Mouse (Mus musculus) lung, embryonic 14.5 days (tissue): Measurements from ENCODE around the gene Cd9. TPM values are rescaled to one million over a fixed set of nuclear protein-coding genes. Genes with fewer than 3 reads are reported as not detected.

Experiments used
- ATAC-seq: fragments of 200-750 bp; cut with Nextera tagmentation; 2 replicates; pipeline ENCODE4 v1.8.0; 2017; ENCODE audit warnings: mild to moderate bottlenecking, moderate TSS enrichment, moderate library complexity; ENCODE audit not compliant: insufficient read depth
- DNase-seq: peaks from one replicate; pipeline ENCODE4 v3.0.0-alpha.2; 2015
- H3K27ac ChIP-seq: fragments of 300-500 bp; sonication (generic); 2 replicates; pipeline ENCODE4 v1.5.1; 2014; ENCODE audit warnings: low read depth, mild to moderate bottlenecking, moderate library complexity
- H3K27me3 ChIP-seq: fragments of 300-500 bp; sonication (generic); 2 replicates; pipeline ENCODE4 v1.6.1; 2014; ENCODE audit warnings: low read length, control low read depth; ENCODE audit not compliant: insufficient read depth
- H3K36me3 ChIP-seq: fragments of 300-500 bp; sonication (generic); 2 replicates; pipeline ENCODE4 v1.6.1; 2014; ENCODE audit warnings: control low read depth; ENCODE audit not compliant: insufficient read depth
- H3K4me1 ChIP-seq: fragments of 300-500 bp; sonication (generic); 2 replicates; pipeline ENCODE4 v1.6.1; 2014; ENCODE audit warnings: antibody characterized with exemption, control low read depth; ENCODE audit not compliant: insufficient read depth
- H3K4me2 ChIP-seq: fragments of 300-500 bp; sonication (generic); 2 replicates; pipeline ENCODE4 v1.6.1; 2014; ENCODE audit warnings: mild to moderate bottlenecking
- H3K4me3 ChIP-seq: fragments of 300-500 bp; sonication (generic); 2 replicates; pipeline ENCODE4 v1.5.1; 2014; ENCODE audit warnings: low read depth, low read length
- H3K9ac ChIP-seq: fragments of 300-500 bp; sonication (generic); 2 replicates; pipeline ENCODE4 v1.6.1; 2014
- H3K9me3 ChIP-seq: fragments of 300-500 bp; sonication (generic); 2 replicates; pipeline ENCODE4 v1.6.1; 2016; ENCODE audit warnings: low read depth, low read length, control low read depth
- CTCF ChIP-seq: IDR thresholded peaks from 2 replicates; pipeline ENCODE4 v1.5.1; 2016; ENCODE audit warnings: antibody characterized with exemption, low read depth
- WGBS: fragments of 180-500 bp; shearing (Covaris S2); extraction: QIAGEN DNeasy Blood & Tissue Kit; methylation state at CpG from one replicate; pipeline ENCODE4 v1.1.7; 2014; 5-methylcytosine and 5-hydroxymethylcytosine counted together
- polyA plus RNA-seq: library from polyadenylated mRNA; unstranded; fragments of >200 nt; fragmentation: Nextera tagmentation; extraction: Ambion mirVana; gene quantifications from 2 replicates; pipeline ENCODE4 v1.2.1, GENCODE M21; 2014

The Cd9 gene
- polyA plus RNA-seq, 1 experiment from 2014 or later = 128 TPM

DNA sequence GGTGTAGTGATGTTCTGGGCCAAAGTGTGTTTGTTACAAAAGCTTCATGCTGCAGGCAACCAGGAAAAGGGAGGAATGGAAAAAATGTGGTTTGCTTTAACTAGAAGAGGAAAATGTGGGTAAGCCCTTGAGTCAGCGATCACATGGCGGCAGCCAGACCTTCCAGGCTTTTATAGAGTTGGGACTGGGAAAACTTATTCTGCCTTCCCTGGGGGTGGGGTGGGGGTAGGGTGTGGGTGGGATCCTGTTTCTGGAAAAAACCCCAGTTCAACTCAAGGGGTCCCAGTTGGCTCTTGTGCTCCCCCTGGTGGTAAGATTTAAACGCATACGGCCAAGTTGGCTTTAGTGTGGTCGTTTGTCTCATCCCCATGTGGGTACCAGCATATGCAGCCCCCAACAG, 3.5 kb upstream of the Cd9 start:
- DNase-seq (peak; percentile 79), ATAC-seq (no peak)
- TF ChIP-seq CTCF = peak; percentile 71
- Histone ChIP-seq H3K27ac (no peak overlapping the region), H3K9ac (no peak overlapping the region), H3K4me3 (no peak overlapping the region), H3K9me3 (no peaks in the 10 kb centered on the region), H3K27me3 (peaks cover 24% of the 10 kb centered on the region), H3K4me2 (no peak overlapping the region), H3K36me3 (no peaks in the 10 kb centered on the region), H3K4me1 (no peaks in the 10 kb centered on the region)
- WGBS = 33% methylated on average over 5 of the region's 5 CpGs

DNA sequence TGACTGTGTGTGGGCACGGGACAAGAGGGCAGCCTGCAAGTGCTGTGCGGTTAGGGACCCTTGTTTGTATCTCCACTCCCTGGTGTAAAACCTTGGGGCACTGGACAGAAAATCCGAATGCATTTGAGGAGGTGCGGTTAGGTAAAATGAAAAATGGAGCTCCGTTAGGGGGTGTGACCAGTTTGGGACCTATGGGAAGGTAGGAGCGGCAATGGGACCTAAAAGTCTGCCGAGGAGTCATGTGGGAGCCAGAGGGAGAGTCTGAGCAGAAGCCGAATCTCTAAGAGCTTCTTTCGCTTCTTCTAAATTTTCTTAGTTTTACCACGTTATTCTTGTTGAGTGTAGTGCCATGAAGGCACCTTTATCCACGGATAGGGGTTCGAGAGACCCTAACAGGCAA, 1.8 kb upstream of the Cd9 start:
- no peaks in the 10 kb centered on the region for H3K9me3 ChIP-seq
- ATAC-seq (no peak), DNase-seq (no peak)
- peaks cover 30% of the 10 kb centered on the region for H3K27me3 ChIP-seq
- no peaks in the 10 kb centered on the region for H3K4me1 ChIP-seq
- no peak overlapping the region for H3K9ac ChIP-seq
- H3K4me3 ChIP-seq = no peak overlapping the region
- no peaks in the 10 kb centered on the region for H3K36me3 ChIP-seq
- H3K27ac ChIP-seq = no peak overlapping the region
- 82% methylated on average over 12 of the region's 12 CpGs for WGBS
- TF ChIP-seq CTCF = no peak
- H3K4me2 ChIP-seq = no peak overlapping the region

DNA sequence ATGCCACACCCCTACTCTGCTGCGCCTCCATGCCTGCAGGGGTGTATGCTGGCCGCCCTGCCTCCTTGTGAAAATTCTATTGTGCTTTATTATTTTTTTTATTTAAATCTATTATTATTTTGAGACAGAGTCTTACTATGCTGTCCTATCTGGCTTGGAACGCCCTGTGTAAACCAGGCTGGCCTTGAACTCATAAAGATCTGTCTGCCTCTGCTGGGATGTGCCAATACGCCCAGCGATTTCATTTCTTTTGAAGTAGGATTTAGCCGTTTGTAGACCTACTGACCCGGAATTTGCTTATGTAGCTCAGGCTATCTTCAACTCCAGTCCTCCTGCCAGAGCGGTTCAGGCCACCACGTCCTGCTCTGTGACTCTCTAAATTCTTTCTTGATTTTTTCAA, 770 bp upstream of the Cd9 start:
- H3K9ac ChIP-seq = no peak overlapping the region
- H3K36me3 ChIP-seq = no peaks in the 10 kb centered on the region
- DNase-seq (no peak), ATAC-seq (no peak)
- H3K27me3 ChIP-seq = peaks cover 30% of the 10 kb centered on the region
- no peak overlapping the region for H3K27ac ChIP-seq
- peak overlapping the region; percentile 80; the same call in 1 of the 2 replicates for H3K4me2 ChIP-seq
- TF ChIP-seq CTCF = no peak
- H3K4me3 ChIP-seq = peak overlapping the region; percentile 64; the same call in 1 of the 2 replicates
- H3K9me3 ChIP-seq = no peaks in the 10 kb centered on the region
- WGBS = 56% methylated on average over 9 of the region's 9 CpGs
- H3K4me1 ChIP-seq = no peaks in the 10 kb centered on the region

DNA sequence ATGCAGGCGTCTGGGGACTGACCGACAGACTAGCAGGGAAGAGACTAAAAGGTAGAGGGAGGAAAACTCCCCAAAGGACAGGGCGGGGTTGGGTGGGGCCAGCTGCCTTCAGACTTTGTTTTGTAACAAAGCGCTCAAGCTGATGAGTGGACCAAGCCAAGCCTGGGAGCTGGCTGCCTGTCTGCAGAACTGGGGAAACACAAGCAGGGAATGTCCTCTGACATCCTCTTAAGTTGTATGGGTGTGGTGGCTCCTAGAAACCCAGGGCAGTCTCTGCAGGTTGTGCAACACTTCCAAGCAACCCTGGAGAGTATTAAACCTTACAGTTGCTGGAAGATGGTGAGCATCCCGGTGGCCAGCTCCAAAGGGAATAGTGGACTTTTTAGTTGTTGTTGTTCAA, 1.4 kb downstream of the Cd9 start:
- Histone ChIP-seq H3K27ac (0 out of 2 replicates have a peak overlapping the region, but pooled peaks have one; percentile 12), H3K9me3 (no peaks in the 10 kb centered on the region), H3K4me1 (no peaks in the 10 kb centered on the region), H3K4me2 (peak overlapping the region; percentile 80), H3K9ac (peak overlapping the region; percentile 62; the same call in 1 of the 2 replicates), H3K36me3 (no peaks in the 10 kb centered on the region), H3K27me3 (peaks cover 30% of the 10 kb centered on the region), H3K4me3 (peak overlapping the region; percentile 64)
- TF ChIP-seq CTCF = no peak
- WGBS = 41% methylated on average over 5 of the region's 5 CpGs
- ATAC-seq = no peak
- no peak for DNase-seq

DNA sequence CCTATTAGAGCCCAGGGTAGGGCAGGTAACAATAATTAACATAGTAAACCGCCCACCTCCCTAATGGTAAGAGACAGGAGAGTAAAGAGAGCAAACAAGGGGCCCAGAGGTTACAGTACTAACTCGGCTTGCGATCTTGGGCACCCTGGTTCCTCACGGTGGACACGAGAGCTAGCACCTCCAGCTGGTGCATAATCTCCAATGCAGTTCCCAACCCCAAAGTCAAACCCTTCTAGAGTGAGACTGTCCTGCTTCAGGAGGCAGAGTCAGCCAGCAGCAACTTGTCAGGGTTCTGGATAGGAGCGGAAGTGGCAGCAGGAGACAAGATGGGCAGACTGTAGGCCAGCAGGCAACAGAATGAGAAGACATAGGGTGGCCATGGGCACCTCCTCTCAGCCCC, 1.9 kb downstream of the Cd9 start:
- peaks cover 30% of the 10 kb centered on the region for H3K27me3 ChIP-seq

DNA sequence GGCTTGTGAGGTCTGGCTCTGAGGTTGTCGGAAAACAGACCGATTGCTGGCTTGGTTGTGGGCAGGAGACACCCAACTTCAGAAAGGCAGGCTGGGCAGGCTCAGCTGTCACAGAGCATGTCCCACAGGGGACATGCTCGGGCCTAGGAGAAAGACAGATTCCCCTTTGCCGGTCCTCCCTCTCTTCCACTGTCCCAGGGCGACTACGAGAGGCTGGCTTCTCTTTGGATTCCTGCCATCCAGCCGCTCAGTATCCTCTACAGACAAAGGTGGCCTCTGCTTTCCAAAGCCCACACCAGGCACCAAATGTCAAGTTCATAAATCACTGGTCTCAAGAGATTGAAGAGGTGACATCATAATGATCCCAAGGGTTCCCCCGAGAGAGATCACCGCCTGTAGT, 2.6 kb downstream of the Cd9 start:
- H3K4me3 ChIP-seq = no peak overlapping the region

More for the DNA sequence above, 1.9 kb downstream of the Cd9 start:
- Histone ChIP-seq H3K4me3 (no peak overlapping the region; the same call in 1 of the 2 replicates), H3K4me1 (no peaks in the 10 kb centered on the region), H3K4me2 (peak overlapping the region; percentile 80), H3K27ac (no peak overlapping the region), H3K9ac (no peak overlapping the region), H3K36me3 (no peaks in the 10 kb centered on the region), H3K9me3 (no peaks in the 10 kb centered on the region)
- WGBS = 66% methylated on average over 6 of the region's 6 CpGs
- ATAC-seq = no peak
- no peak for DNase-seq
- TF ChIP-seq CTCF = no peak

DNA sequence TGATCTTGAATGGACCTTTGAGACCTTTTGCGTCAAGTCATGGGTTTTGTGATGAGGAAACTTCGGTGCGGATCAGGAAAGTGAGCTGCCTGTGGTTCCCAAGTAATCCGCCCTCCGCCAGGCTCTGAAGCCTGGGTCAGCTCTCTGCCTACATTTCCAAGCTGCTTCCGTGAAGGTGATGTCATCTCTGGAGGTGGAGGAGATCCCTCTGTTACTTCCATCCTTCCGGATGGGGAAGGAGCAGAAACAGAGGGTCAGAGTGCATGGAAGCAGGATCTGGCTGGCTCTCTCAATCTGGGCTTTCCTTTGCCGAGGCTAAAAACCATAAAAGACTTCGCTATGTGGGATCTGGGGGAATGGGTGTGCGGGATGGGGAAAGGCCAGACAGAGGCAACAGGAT, 3.2 kb downstream of the Cd9 start:
- ATAC-seq (no peak), DNase-seq (no peak)
- Histone ChIP-seq H3K4me1 (no peaks in the 10 kb centered on the region), H3K4me2 (no peak overlapping the region), H3K9me3 (no peaks in the 10 kb centered on the region), H3K9ac (no peak overlapping the region), H3K4me3 (no peak overlapping the region), H3K36me3 (no peaks in the 10 kb centered on the region), H3K27ac (no peak overlapping the region), H3K27me3 (peaks cover 30% of the 10 kb centered on the region)
- no peak for TF ChIP-seq CTCF
- WGBS = 77% methylated on average over 10 of the region's 10 CpGs

More for the DNA sequence above, 2.6 kb downstream of the Cd9 start:
- Histone ChIP-seq H3K9me3 (no peaks in the 10 kb centered on the region), H3K36me3 (no peaks in the 10 kb centered on the region), H3K4me2 (peak overlapping the region; percentile 80; the same call in 1 of the 2 replicates), H3K9ac (no peak overlapping the region), H3K4me1 (no peaks in the 10 kb centered on the region), H3K27ac (no peak overlapping the region), H3K27me3 (peaks cover 30% of the 10 kb centered on the region)
- DNase-seq (no peak), ATAC-seq (no peak)
- TF ChIP-seq CTCF = no peak
- WGBS = 59% methylated on average over 9 of the region's 9 CpGs
